Mouse (Mus musculus) embryonic stem cell, embryonic (primary cell): Measurements from ENCODE around the gene Mup4.
"Not testable (repeated sequence)": the region's sequence is repeated elsewhere in the genome, so short reads cannot be mapped to it uniquely, and the experiment has no call there.

Experiments
- CTCF ChIA-PET, 4 experiments: fragments of 300-600 bp in 2 of 4; fragments of 350-600 bp in 2 of 4; sonication (Branson Sonifier 250); formaldehyde crosslinking; loops; one replicate each; lab custom pipeline; 2022; ENCODE audit warnings: inconsistent platforms in 2 of 4; lab: Charles Lee
- POLR2A ChIA-PET, 4 experiments: fragments of 300-600 bp in 2 of 4; fragments of 350-600 bp in 2 of 4; sonication (Branson Sonifier 250); formaldehyde crosslinking; loops; one replicate each; lab custom pipeline; 2022; ENCODE audit warnings: antibody characterized with exemption in 4 of 4, inconsistent platforms in 1 of 4; lab: Charles Lee

Gene Mup4

DNA sequence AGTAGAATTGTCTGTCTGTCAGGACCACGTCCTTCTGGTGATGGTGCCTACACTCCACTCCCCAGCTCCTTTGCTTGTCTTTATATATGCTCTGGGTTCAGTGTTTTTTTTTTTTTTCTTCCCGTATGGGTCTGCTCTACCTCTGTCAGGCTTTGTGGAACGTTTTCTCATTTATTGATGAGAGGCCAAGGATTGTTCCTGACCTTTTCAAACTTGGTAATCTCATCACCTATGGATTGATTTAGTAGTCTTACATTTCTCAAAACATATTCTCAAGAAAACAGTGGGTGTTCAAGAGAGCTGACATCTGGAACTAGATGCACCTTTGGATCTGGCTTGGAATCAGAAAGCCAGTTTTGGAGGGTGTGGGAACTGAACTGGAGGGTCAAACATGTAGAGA is at the start of gene Mup4:
Gene Mup4 (minus strand): TSS at position 101 of the 400 bp plus-strand sequence.
- ChIA-PET POLR2A (no interaction called here), CTCF (no interaction called here)

DNA sequence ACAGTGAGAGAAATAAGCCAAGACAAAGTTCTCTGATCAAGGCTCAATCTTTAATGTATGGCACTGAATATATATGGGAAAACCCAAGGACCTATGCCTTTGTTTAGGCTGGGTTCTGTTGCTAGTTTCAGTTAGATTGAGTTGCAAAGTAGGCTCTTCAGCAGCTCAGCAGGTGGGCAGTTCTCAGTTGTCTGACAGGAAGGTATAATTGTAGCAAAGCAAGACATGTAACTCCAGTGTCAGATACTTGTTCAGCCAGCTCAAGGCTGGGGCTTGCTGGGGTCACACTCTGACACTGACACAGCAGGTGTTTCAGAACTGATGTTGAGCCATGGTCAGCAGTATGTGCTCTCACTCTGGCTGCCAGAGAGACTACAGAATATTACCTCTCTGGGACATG is 37.4 kb upstream of the Mup4 start:
- CTCF ChIA-PET, result not testable (repeated sequence)
- POLR2A ChIA-PET, result interaction anchor here in 1 of 4 experiments (0.7 kb wide), 1 partner anchor 35 kb away, joined by 3 read pairs; no protein-coding TSS in a partner anchor

DNA sequence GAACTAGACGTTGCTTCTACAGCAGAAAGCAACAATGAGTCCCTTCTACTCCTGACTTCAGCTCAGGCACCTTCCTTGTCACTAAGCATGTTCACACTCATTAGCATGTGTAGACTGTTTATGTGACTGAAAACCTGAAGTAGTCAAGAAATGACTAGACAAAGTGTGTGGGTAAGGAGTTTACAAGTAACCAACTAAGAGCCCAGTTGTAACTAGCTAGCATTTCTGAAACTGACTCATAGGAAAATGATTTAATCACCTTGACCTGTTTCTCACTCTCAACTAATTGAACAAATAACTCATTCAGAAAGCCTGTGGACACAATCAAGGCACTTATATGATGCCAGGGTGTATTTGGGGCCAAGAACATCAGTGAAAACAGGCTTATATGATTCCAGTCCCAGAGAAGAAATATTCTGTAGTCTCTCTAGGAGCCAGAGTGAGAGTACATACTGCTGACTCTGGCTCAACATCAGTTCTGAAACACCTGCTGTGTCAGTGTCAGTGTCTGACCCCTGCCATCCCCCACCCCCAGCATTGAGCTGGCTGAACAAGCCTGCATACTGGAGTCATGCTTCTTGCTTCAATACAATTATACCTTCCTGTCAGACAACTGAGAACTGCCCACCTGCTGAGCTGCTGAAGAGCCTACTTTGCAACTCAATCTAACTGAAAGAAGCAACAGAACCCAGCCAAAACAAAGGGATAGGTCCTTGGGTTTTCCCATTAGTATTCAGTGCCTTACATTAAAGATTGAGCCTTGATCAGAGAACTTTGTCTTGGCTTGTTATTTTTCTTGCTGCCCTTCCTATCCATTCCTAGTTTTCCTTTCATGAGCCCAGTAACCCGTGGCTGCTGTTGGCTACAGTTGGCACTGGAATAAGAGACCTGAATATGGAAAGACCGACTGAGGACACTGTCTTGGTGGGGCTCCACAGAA is 3.2 kb upstream of the Mup4 start, which contains the start of gene Mup6:
Gene Mup6 (plus strand): TSS at position 890 of the 940 bp plus-strand sequence.
- ChIA-PET CTCF (no interaction called here), POLR2A (interaction anchor here in 3 of 4 experiments (0.7 to 1.6 kb wide), 5 partner anchors 9 to 338 kb away, joined by 3 to 5 read pairs (median 3); partner anchors contain the start of genes E130308A19Rik (in 1 of the 3) and Snx30 (in 1 of the 3))

DNA sequence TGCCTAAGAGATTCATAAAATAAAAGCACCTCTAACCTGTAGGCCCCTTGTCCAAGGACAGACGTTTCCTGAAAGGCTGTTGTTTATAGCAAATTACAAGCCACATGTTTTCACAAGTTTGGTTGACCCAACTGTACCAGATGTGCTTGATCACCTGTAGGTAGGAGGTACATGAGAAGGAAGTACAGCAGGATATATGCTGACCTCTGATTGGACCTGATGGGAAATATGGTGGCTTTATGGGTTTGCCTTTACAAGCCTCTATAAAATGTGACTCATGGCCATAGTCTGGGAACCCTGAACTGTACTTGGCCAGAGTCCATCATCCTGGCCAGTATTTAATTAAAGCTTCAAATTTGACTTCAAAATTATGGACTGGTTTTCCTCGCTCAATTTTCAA is 23.0 kb downstream of the Mup4 start:
- ChIA-PET POLR2A (no interaction called here), CTCF (no interaction called here)

DNA sequence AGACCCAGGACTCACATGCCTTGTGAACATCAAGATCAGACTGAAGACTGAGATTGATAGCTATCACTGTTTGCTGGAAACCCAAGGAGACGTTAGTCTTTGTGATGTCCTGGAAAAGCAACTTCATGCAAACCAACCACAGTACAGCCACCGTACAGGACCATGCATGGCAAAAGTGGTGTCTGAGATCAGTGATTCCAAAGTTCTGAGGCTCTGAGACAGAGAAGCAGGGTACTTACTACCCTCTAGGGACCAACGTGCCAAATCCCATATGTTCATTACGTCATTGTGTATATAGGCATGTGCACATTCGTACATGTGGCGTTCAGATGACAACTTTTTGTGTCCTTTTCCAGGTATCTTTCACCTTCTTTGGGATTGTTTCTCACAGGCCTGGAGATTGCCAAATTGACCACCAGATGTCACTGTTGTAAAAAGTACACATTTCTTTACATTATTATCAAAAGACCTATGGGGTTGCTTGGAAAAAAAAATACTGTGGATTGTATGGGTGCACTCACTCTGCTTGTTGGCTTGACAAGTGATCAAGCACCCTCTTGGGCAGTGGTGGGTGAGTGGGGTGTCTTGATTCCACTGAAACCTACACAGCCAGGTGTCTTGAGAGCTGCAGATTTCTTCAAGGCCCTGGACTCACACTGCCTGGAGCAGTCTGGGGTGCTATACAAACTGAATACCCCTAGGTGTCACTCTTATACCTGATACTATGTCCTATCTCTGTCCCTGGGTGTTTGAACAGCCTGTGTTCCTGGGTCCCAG is 27.8 kb downstream of the Mup4 start:
- CTCF ChIA-PET, result interaction anchor here in 2 of 4 experiments (0.5 to 1.0 kb wide), 5 partner anchors 11 to 572 kb away, joined by 3 to 4 read pairs (median 3); no protein-coding TSS in a partner anchor
- POLR2A ChIA-PET, result interaction anchor here in 1 of 4 experiments (0.7 kb wide), 1 partner anchor 561 kb away, joined by 3 read pairs; no protein-coding TSS in a partner anchor

DNA sequence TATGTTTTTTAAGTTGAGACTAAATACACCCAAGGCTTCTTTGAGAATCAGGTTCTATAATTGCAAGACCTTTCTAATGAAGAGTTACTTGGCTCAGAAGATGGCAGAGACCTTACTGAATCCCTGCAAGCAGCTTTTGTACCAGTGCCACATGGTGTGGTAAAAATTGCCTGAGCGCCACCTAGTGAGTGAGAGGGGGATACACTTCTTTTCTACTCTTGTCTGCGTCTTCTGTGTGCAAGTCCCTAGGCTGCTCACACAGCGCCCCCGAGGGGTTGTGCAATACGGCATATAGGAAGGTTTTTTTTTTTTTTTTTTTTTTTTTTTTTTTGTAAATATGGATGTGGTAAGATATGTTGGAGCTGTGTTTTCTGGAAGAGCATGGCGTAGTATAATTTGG is 32.2 kb downstream of the Mup4 start:
- CTCF ChIA-PET, result interaction anchor here (0.5 to 1.9 kb wide), 51 partner anchors 11 to 924 kb away, joined by 3 to 26 read pairs (median 4); partner anchors contain the start of genes Hsdl2 (in 1 of the 4) and Snx30 (in 1 of the 4)
- POLR2A ChIA-PET, result interaction anchor here in 3 of 4 experiments (0.6 to 1.1 kb wide), 8 partner anchors 13 to 478 kb away, joined by 3 to 5 read pairs (median 3); partner anchors contain the start of genes Inip (in 1 of the 3) and Slc46a2 (in 1 of the 3)

DNA sequence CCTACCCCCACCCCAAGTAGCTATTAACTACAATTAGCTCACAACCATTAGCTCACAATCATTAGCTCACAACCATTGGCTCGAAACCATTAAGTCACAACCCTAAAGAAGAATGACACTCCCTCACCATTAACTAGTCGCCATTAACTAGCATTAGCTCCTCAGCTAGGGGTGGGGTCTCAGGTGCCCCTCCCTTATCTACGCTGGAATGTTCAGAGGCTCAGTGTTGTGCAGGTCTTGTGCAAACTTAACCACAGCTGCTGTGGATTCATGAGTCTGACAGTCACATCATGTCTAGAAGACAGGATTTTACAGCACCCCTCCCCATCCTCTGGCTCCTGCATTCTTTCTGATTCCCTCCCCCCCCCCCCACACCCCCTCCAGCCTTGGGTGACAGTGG is 32.8 kb downstream of the Mup4 start:
- ChIA-PET CTCF (interaction anchor here (0.5 to 1.9 kb wide), 34 partner anchors 10 to 925 kb away, joined by 3 to 26 read pairs (median 4); partner anchors contain the start of genes Hsdl2 (in 1 of the 4) and Snx30 (in 1 of the 4)), POLR2A (interaction anchor here in 3 of 4 experiments (0.5 to 1.4 kb wide), 9 partner anchors 13 to 301 kb away, joined by 3 to 5 read pairs (median 3); partner anchors contain the start of genes Inip (in 1 of the 3), Slc46a2 (in 1 of the 3) and Snx30 (in 1 of the 3))

DNA sequence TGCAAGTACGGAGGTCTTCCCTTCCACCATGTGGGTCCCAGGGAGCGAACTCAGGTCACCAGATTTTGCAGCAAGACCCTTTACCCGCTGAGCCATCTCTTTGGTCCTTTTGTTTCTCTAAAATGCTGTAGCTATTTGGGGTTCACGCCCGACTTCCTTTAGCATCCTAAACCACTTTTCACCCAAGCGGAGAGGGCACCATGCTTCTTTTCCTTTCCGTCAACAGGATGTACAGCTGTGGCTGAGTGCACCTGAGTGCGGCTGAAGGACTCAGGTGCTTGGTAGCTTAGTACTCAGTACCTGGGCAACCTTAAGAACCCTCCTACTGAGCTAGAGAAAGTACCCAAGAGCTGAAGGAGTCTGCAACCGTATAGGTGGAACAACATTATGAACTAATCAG is 35.4 kb downstream of the Mup4 start:
- CTCF ChIA-PET, result interaction anchor here in 1 of 4 experiments (1.4 to 1.6 kb wide), 2 partner anchors 54 to 138 kb away, joined by 4 to 6 read pairs; no protein-coding TSS in a partner anchor

DNA sequence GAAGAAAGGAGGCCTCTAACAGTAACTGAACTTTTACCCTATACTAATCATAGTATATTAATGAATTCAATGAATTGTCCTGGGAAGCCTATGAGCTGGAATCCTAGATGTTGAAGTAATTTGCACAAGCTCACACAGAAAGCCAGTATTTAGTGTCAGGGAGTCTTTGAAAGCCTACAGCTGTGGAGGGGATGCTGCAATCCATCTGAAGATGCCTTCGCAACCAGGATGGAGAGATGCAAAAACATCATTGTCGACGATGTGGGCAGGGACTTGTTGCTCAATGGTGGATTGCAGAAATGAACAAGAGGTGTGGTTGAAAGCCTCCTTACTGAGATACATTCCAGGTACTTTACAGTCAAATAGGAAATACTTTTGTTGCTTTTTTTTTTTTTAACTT is 42.5 kb downstream of the Mup4 start:
- CTCF ChIA-PET, result interaction anchor here in 1 of 4 experiments (1.1 kb wide), 1 partner anchor 10 kb away, joined by 5 read pairs; no protein-coding TSS in a partner anchor

More for the DNA sequence above, 35.4 kb downstream of the Mup4 start:
- POLR2A ChIA-PET, result interaction anchor here in 2 of 4 experiments (0.6 to 1.3 kb wide), 3 partner anchors 58 to 168 kb away, joined by 3 to 4 read pairs (median 3); no protein-coding TSS in a partner anchor

DNA sequence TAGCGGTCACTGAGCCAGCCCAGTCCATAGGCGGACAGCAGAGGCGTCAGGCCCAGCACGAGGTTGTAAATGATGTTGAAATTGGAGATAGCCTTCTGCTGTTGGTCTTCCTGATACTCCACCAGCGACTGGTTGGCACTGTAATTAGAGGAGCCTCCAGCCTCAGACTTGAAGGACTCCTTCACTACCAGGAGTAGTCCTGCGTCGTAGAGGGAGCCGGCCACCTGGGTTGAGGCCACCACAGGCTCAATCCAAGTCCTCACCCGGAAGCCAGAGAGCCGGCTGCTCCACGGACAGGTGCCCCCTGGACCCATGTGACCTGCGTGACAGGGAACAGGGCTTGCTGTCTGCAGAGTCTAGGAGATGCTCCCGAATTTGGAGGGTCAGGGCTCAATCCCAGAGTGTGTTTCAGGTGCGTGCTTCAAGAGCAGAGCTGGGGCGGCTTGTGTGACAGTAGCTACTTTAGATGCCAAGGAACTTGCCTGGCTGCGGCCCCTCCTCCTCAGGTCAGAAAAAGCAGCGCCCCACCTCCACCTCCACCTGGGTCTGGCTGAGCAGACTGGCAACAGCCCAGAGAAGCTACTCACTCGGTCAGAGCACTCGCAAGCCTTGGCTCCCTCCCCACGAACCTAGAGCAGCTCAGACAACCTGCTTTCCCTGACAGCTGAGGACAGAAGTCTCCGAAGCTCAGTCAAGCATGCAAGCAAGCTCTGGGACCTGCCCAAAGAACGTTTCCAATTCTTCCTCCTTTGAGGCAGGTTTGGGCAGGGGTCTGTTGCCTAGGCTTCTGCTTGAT is 45.7 kb downstream of the Mup4 start, which contains the start of gene Slc46a2:
Gene Slc46a2 (minus strand): TSS at position 449 of the 796 bp plus-strand sequence.
- POLR2A ChIA-PET, result interaction anchor here (0.5 to 1.5 kb wide), 11 partner anchors 13 to 333 kb away, joined by 3 to 6 read pairs (median 4); partner anchors contain the start of genes Snx30 (in 2 of the 4) and Hsdl2 (in 1 of the 4)
- CTCF ChIA-PET, result interaction anchor here in 3 of 4 experiments (0.6 to 1.5 kb wide), 5 partner anchors 44 to 155 kb away, joined by 3 to 6 read pairs (median 5); no protein-coding TSS in a partner anchor

More for the DNA sequence above, 42.5 kb downstream of the Mup4 start:
- POLR2A ChIA-PET, result no interaction called here

DNA sequence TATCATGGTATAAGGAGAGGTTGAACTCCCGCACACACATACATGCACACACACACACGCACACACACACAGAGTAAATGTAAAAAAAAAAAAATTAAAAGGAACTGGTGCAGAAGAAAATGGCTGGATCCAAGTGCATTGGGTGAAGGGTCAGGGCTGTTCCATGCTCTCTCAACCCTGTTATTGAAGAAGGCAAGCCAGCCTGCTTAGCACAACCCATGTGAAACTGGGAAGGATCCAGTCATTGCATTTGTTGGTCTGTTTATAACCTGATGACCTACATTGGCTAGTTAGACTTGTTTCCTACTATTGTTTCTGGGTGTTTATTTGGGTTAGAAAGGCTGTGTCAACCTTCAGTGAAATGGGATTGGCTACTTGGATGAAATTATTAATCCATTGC is 51.7 kb downstream of the Mup4 start:
- POLR2A ChIA-PET, result interaction anchor here in 2 of 4 experiments (1.1 to 1.4 kb wide), 2 partner anchors 27 to 103 kb away, joined by 5 read pairs; partner anchors contain the start of gene Snx30 (in 1 of the 2)

DNA sequence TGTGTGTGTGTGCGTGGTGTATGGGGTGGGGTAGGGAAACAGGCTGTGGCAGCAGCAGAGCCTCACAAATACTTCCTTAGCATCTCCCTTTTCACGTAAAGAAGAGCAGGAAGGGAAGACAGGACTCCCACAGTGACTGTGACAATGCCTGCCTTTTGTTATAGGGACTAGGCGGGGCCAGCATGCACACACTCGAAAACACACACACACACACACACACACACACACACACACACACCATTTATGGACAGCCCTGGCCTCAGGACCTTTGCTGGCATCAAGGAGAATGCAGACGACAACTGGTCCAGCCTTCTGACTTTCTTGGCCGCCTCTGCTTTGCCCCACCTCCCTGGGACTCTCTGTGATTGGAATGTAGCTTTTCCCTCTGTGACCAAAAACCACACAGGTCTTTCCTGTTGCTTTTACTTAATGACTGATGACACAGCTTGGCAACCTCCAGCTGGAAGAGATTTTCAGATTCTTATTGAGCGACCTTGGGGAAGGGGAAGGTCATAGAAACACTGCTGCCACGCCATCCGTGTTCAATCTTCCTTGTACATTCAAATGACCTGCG is 52.8 kb downstream of the Mup4 start:
- ChIA-PET POLR2A (interaction anchor here in 3 of 4 experiments (0.6 to 4.5 kb wide), 7 partner anchors 11 to 576 kb away, joined by 3 to 28 read pairs (median 5); partner anchors contain the start of gene Snx30 (in 1 of the 3)), CTCF (interaction anchor here in 2 of 4 experiments (0.5 to 0.8 kb wide), 3 partner anchors 77 to 720 kb away, joined by 3 to 9 read pairs (median 3); partner anchors contain the start of gene Snx30 (in 1 of the 2))

More for the DNA sequence above, 51.7 kb downstream of the Mup4 start:
- CTCF ChIA-PET, result no interaction called here

DNA sequence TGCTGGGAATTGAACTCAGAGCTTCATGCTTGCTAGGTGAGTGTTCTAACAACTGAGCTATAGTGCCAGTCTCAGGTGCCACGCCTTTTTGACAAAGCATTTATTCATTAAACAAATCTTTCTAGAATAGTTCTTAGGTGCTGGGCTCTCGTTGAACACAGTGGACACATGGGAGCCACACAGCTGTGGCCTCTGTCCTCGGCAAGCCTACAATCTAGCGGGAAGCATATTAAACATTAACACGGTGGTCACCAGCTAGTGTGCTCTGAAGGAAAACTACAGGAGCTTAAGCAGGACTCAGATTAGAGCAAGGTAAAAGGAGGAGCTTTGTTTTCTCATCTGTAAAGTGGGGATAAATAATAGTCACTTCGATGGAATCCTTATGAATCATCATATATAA is 53.4 kb downstream of the Mup4 start:
- POLR2A ChIA-PET, result interaction anchor here in 1 of 4 experiments (1.2 to 4.5 kb wide), 3 partner anchors 11 to 23 kb away, joined by 3 to 28 read pairs (median 7); no protein-coding TSS in a partner anchor
- CTCF ChIA-PET, result interaction anchor here in 1 of 4 experiments (1.0 kb wide), 1 partner anchor 21 kb away, joined by 7 read pairs; no protein-coding TSS in a partner anchor
